Mouse (Mus musculus): ENCODE data around the gene 4930404N11Rik. TPM values are rescaled to one million over a fixed set of nuclear protein-coding genes. Genes with fewer than 3 reads are reported as not detected.

The 4930404N11Rik gene
- polyA plus RNA-seq, 1 experiment from 2014 or later: 3.0 TPM

DNA sequence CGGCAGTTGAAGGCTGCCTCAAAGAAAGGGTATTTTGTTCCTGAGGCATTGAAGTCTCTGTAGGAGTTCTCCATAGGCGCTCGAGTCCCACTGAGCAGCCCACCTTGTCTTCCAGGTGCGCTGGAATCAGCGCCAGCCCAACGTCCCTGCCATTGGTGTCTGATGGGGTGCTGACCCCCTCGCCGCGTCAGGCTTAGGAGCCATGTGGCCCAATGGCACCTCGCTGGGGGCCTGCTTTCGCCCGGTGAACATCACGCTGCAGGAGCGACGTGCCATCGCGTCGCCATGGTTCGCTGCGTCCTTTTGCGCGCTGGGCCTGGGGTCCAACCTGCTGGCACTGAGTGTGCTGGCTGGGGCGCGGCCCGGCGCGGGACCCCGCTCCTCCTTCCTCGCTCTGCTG, 33.3 kb downstream of the 4930404N11Rik start:
- ATAC-seq (ENCODE audit: borderline replicate concordance, extremely low read depth, low FRiP score, low TSS enrichment): no peak
- H3K4me3 ChIP-seq: peak overlapping the region; percentile 2; the same call in 1 of the 2 replicates
- peak overlapping the region; percentile 7; the same call in 1 of the 2 replicates for H3K9ac ChIP-seq
- peaks cover 5% of the 10 kb centered on the region; the same call in 1 of the 2 replicates for H3K36me3 ChIP-seq
- H3K4me2 ChIP-seq: peak overlapping the region; percentile 39
- no peak overlapping the region for H3K27ac ChIP-seq
- no peaks in the 10 kb centered on the region for H3K9me3 ChIP-seq
- H3K27me3 ChIP-seq: peaks cover 10% of the 10 kb centered on the region; the same call in 1 of the 2 replicates
- 32% methylated on average over 29 of the region's 29 CpGs for WGBS
- peaks cover 71% of the 10 kb centered on the region for H3K4me1 ChIP-seq

DNA sequence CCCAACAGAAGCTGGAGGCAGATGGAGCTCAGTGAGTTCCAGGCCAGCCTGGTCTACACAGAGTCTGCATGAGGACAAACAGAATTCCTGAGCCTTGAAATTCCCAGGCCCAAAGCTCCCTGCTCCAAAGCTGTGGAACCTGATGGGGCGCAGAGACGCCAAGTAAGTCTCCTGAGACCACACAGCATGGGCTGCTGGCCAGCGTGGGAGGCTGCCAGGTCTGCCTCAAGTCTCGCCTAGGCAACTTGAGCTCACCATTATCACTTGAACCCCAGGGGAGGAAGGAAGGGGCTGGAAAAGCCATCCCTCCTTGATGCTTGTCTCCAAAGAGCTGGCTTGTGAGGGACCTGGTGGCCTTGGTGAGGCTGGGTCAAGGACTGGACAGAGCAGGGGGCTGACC, 35.6 kb downstream of the 4930404N11Rik start:
- Histone ChIP-seq H3K4me1 (peaks cover 58% of the 10 kb centered on the region), H3K27me3 (peaks cover 10% of the 10 kb centered on the region; the same call in 1 of the 2 replicates), H3K27ac (peak overlapping the region; percentile 93), H3K9ac (peak overlapping the region; percentile 36; the same call in 1 of the 2 replicates), H3K36me3 (peaks cover 28% of the 10 kb centered on the region), H3K9me3 (no peaks in the 10 kb centered on the region), H3K4me2 (peak overlapping the region; percentile 53), H3K4me3 (peak overlapping the region; percentile 24)
- peak; percentile 7; the same call in 1 of the 2 replicates for ATAC-seq (ENCODE audit: borderline replicate concordance, extremely low read depth, low FRiP score, low TSS enrichment)
- WGBS: 49% methylated on average over 4 of the region's 4 CpGs

DNA sequence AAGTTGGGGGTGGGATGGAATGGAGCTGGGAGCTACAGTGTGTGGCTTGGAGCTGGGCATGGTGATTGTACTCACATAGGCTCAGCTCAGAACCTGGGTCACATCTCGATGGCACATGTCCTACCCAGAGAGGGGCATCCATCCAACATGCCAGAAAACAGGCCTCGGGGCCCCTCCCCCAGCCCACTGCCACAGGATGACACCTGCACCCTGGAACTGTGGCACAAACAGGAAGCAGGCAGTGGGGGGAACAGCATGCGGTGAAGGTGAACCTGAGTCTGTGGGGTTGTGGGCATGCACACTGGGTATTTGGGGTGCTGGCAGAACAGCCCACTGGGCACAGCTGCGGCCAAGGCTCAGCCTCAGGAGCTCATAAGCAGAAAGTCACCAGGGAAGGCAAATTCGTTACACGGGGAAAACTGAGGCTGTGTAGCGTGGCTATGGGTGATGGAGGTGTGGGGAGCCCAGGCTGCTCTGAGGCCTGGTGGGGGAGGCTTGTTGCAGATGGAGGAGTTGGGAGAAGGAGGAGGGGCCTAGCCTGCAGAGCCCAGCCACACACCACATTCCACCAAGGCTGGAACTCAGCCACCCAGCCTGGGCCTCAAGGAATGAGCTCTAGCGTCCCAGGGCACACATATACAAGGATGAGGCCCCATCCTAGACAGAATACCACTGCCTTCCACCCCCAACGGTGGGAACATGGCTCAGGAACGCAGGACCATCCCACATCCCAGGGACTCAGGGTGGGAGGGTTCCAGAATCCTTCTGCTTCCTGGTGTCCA, 36.2 kb downstream of the 4930404N11Rik start:
- Histone ChIP-seq H3K27me3 (peaks cover 10% of the 10 kb centered on the region; the same call in 1 of the 2 replicates), H3K4me3 (peak overlapping the region; percentile 24), H3K9me3 (no peaks in the 10 kb centered on the region), H3K4me2 (peak overlapping the region; percentile 53), H3K27ac (peak overlapping the region; percentile 93), H3K9ac (peak overlapping the region; percentile 36), H3K4me1 (peaks cover 52% of the 10 kb centered on the region), H3K36me3 (peaks cover 34% of the 10 kb centered on the region)
- 37% methylated on average over 10 of the region's 10 CpGs for WGBS
- ATAC-seq (ENCODE audit: borderline replicate concordance, extremely low read depth, low FRiP score, low TSS enrichment): peak; percentile 74

DNA sequence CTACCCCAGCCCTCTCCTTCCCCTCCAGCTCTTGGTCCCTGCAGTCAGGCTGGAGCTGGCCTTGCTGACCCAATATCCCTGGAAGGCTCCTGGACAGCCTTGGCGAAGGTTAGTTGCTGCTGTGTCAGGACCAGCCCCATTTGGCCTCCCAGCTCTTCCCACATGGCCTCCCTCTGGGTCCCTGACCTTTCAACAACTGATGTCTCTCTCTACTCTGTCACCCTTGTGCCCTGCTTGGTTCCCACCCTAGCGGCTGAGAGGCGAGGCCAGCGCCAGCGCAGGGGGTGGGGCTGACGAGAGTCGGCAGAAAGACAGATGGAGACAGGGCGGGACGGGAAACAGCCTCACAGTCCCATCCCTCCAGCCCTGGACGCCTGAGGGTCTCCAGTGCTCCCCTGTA, 37.2 kb downstream of the 4930404N11Rik start, which contains the start of gene Tbxa2r:
Gene Tbxa2r, plus strand, starts transcription at position 346 of the 400 bp plus-strand sequence.
- H3K9ac ChIP-seq: peak within 1 kb of the TSS; percentile 36
- WGBS: 9% methylated on average over 10 of the region's 10 CpGs

DNA sequence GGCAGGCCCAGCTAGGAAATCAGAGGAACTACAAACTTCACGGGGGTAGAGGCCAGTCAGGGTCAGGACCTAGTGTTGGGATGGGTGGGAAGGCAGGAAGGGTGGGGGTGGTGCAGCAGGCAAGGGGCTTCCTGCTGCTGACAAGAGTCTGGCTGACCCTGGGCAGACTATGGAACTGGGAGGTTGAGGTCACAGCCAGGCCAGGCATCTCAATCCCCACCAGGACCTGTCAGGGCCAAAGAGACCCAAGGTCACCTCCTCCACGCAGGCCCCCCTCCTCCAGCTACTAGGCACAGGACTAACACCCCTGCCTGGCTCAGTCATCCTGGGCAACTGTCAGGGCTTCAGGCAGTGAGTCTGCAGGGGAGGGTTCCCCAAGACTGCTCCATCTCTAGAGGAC, 37.7 kb downstream of the 4930404N11Rik start:
- Histone ChIP-seq H3K4me2 (peak overlapping the region; percentile 53; the same call in 1 of the 2 replicates), H3K4me1 (peaks cover 49% of the 10 kb centered on the region), H3K9me3 (no peaks in the 10 kb centered on the region), H3K4me3 (no peak overlapping the region), H3K27ac (peak overlapping the region; percentile 93), H3K36me3 (peaks cover 49% of the 10 kb centered on the region), H3K9ac (no peak overlapping the region), H3K27me3 (peaks cover 8% of the 10 kb centered on the region; the same call in 1 of the 2 replicates)
- 0 out of 2 replicates have a peak, but pooled peaks have one; percentile 3 for ATAC-seq (ENCODE audit: borderline replicate concordance, extremely low read depth, low FRiP score, low TSS enrichment)
- 29% methylated on average over 2 of the region's 2 CpGs for WGBS

More for the DNA sequence above, 37.2 kb downstream of the 4930404N11Rik start, which contains the start of gene Tbxa2r:
- Histone ChIP-seq H3K36me3 (peaks cover 44% of the 10 kb centered on the region), H3K4me1 (peaks cover 49% of the 10 kb centered on the region), H3K27me3 (peaks cover 10% of the 10 kb centered on the region; the same call in 1 of the 2 replicates), H3K4me2 (peak within 1 kb of the TSS; percentile 53), H3K27ac (peak within 1 kb of the TSS; percentile 93), H3K9me3 (no peaks in the 10 kb centered on the region), H3K4me3 (peak within 1 kb of the TSS; percentile 29)
- ATAC-seq (ENCODE audit: borderline replicate concordance, extremely low read depth, low FRiP score, low TSS enrichment): peak; percentile 43; the same call in 1 of the 2 replicates

DNA sequence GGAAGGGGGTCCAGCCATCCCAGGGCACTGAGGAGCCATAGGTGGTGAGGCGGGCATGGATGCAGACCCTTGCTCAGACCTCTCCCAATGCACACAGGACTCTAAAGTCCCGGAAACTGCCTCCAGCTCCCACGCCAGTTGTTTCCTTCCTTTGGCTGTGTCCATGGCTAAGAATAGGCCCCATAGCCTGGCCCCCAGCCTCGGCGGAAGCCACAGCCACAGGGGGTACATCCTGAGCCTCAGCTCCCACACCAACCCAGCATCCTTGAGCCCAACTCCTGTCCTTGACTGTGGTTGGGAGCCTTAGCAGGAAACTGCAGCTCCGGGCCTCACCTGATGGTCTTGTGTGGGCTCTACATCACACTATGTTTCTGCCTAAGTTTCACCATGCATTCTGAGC, 38.8 kb downstream of the 4930404N11Rik start:
- Histone ChIP-seq H3K4me1 (peaks cover 49% of the 10 kb centered on the region), H3K27ac (peak overlapping the region; percentile 93), H3K9ac (no peak overlapping the region), H3K9me3 (no peaks in the 10 kb centered on the region), H3K36me3 (peaks cover 56% of the 10 kb centered on the region), H3K27me3 (no peaks in the 10 kb centered on the region), H3K4me2 (0 out of 2 replicates have a peak overlapping the region, but pooled peaks have one; percentile 7), H3K4me3 (no peak overlapping the region)
- WGBS: 69% methylated on average over 6 of the region's 6 CpGs
- ATAC-seq (ENCODE audit: borderline replicate concordance, extremely low read depth, low FRiP score, low TSS enrichment): no peak

DNA sequence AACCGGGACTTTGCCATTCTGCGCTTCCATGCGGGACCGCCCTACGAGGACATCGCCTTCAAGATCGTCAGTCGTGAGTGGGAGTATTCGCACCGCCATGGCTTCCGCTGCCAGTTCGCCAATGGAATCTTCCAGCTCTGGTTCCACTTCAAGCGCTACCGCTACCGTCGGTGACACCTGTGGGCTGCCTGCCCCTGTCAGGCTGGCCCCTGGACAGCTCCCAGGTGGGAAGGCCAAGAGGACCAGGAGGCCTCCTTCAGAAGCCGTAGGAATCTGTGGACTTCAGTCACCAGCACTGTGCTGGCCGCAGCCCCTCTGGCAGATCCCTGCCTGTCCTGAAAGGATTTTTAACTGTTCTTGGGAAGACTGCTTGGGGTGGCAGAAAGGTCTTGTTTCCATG, 39.8 kb downstream of the 4930404N11Rik start:
- Histone ChIP-seq H3K36me3 (peaks cover 56% of the 10 kb centered on the region), H3K27me3 (no peaks in the 10 kb centered on the region)

DNA sequence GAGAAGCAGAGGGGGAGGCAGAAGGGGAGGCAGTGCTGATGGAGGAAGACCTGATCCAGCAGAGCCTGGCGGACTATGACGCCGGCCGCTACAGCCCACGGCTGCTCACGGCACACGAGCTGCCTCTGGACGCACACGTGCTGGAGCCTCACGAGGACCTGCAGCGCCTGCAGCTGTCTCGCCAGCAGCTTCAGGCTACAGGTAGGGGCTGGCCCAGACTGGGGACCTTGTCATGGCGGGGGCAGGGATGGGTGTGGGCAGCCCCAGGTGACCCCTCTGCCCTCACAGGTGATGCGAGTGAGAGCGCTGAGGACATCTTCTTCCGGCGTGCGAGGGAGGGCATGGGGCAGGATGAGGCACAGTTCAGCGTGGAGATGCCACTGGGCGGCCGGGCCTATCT, 40.4 kb downstream of the 4930404N11Rik start:
- Histone ChIP-seq H3K9me3 (no peaks in the 10 kb centered on the region), H3K27ac (no peak overlapping the region), H3K27me3 (no peaks in the 10 kb centered on the region), H3K9ac (no peak overlapping the region), H3K36me3 (peaks cover 56% of the 10 kb centered on the region), H3K4me2 (no peak overlapping the region), H3K4me3 (no peak overlapping the region), H3K4me1 (peaks cover 39% of the 10 kb centered on the region)
- ATAC-seq (ENCODE audit: borderline replicate concordance, extremely low read depth, low FRiP score, low TSS enrichment): no peak
- WGBS: 93% methylated on average over 21 of the region's 21 CpGs

More for the DNA sequence above, 39.8 kb downstream of the 4930404N11Rik start:
- H3K9ac ChIP-seq: no peak overlapping the region
- H3K9me3 ChIP-seq: no peaks in the 10 kb centered on the region
- no peak overlapping the region for H3K4me2 ChIP-seq
- no peak overlapping the region for H3K4me3 ChIP-seq
- no peak overlapping the region for H3K27ac ChIP-seq
- no peak for ATAC-seq (ENCODE audit: borderline replicate concordance, extremely low read depth, low FRiP score, low TSS enrichment)
- peaks cover 45% of the 10 kb centered on the region for H3K4me1 ChIP-seq
- WGBS: 86% methylated on average over 18 of the region's 18 CpGs

DNA sequence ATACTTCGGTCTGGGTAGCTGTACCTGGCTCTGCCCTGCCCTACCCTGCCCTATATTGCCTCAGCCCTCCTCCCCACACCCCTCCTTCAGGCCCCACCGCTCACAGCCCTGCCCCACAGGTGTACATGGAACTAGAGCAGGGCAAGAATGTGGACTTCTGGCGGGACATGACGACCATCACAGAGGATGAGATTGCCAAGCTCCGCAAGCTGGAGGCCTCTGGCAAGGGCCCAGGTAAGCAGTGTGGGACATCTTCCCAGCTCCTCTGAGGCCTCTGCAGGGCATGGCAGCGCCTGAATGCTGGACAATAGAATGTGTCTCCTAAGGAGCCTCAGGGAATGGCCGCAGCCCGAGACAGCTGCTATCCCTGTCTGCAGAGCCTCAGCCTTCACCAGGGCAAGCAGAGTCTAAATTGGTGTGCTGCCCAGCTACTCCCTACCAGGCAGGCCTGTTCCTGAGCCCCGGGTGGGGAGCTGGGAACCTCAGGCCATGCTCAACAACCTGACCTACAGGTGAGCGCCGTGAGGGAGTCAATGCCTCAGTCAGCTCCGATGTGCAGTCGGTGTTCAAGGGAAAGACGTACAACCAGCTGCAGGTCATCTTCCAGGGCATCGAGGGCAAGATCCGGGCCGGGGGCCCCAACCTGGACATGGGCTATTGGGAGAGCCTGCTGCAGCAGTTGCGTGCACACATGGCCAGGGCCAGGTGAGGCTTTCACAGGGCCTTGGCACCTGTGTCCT, 41.7 kb downstream of the 4930404N11Rik start:
- H3K36me3 ChIP-seq: peaks cover 56% of the 10 kb centered on the region
- H3K4me2 ChIP-seq: no peak overlapping the region
- H3K4me3 ChIP-seq: no peak overlapping the region
- peaks cover 38% of the 10 kb centered on the region for H3K4me1 ChIP-seq
- no peak overlapping the region for H3K9ac ChIP-seq
- no peak overlapping the region for H3K27ac ChIP-seq
- ATAC-seq (ENCODE audit: borderline replicate concordance, extremely low read depth, low FRiP score, low TSS enrichment): no peak
- no peaks in the 10 kb centered on the region for H3K27me3 ChIP-seq
- no peaks in the 10 kb centered on the region for H3K9me3 ChIP-seq
- WGBS: 90% methylated on average over 18 of the region's 18 CpGs

DNA sequence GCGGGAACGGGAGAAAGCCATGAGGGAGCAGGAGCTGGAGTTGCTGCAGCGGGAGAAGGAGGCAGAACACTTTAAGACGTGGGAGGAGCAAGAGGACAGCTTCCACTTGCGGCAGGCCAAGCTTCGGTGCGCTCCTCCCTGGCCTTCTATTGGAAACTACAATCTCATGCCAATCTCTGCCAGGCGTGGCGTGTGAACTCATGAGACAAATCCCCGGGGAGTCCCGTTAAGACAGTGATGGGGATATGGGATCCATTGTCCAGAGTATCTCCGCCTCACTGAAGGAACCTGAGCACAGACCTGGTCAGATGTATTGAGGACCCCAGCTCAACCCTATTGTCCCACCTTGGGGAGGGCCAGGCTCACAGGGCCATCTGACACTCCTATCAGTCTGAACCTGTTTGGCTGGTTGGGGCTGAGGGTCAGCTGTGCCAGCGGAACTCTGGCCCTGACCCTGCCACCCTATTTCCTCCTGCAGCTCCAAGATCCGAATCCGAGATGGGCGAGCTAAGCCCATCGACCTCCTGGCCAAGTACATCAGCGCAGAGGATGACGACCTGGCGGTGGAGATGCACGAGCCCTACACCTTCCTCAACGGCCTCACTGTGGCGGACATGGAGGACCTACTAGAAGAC, 42.4 kb downstream of the 4930404N11Rik start:
- ATAC-seq (ENCODE audit: borderline replicate concordance, extremely low read depth, low FRiP score, low TSS enrichment): no peak
- H3K9me3 ChIP-seq: no peaks in the 10 kb centered on the region
- no peaks in the 10 kb centered on the region for H3K27me3 ChIP-seq
- no peak overlapping the region for H3K4me2 ChIP-seq
- peaks cover 56% of the 10 kb centered on the region for H3K36me3 ChIP-seq
- H3K4me1 ChIP-seq: peaks cover 38% of the 10 kb centered on the region
- whole genome bisulfite sequencing: 92% methylated on average over 23 of the region's 23 CpGs
- no peak overlapping the region for H3K4me3 ChIP-seq
- no peak overlapping the region for H3K27ac ChIP-seq
- H3K9ac ChIP-seq: no peak overlapping the region

DNA sequence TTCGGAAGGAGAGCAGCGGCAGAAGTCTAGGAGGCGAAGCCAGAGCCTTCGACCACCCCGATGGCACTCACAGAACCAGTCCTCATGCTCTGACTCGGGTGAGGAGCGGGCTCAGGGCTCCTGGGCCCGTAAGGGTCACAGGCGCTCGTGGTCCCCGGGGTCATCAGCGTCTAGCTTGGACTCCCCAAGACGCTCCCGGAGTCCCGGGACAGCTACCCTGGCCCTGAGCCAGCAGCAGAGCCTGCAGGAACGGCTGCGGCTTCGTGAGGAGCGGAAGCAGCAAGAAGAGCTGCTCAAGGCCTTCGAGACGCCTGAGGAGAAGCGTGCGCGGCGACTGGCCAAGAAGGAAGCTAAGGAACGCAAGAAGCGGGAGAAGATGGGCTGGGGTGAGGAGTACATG, 43.2 kb downstream of the 4930404N11Rik start:
- H3K9ac ChIP-seq: peak overlapping the region; percentile 88; the same call in 1 of the 2 replicates
- peaks cover 38% of the 10 kb centered on the region for H3K4me1 ChIP-seq
- H3K27me3 ChIP-seq: no peaks in the 10 kb centered on the region
- ATAC-seq (ENCODE audit: borderline replicate concordance, extremely low read depth, low FRiP score, low TSS enrichment): no peak
- no peak overlapping the region; the same call in 1 of the 2 replicates for H3K4me3 ChIP-seq
- H3K27ac ChIP-seq: no peak overlapping the region
- peak overlapping the region; percentile 76 for H3K4me2 ChIP-seq
- H3K9me3 ChIP-seq: no peaks in the 10 kb centered on the region
- 87% methylated on average over 27 of the region's 27 CpGs for WGBS
- peaks cover 59% of the 10 kb centered on the region for H3K36me3 ChIP-seq

Data from lung, embryonic 15.5 days (tissue).